Mouse (Mus musculus) heart, postnatal 0 days (tissue): ENCODE measurements at regions not wholly inside any gene's neighbourhood (a gene's known extent, or its start where the extent isn't known, plus 50 kb on each side); places are given as distances from the start of the nearest gene placed in this dataset.

Experiments used
- ATAC-seq: fragments of 200-750 bp; cut with Nextera tagmentation; 2 replicates; pipeline ENCODE4 v1.8.0; 2017; ENCODE audit warnings: low read depth, moderate number of reproducible peaks, moderate library complexity; ENCODE audit not compliant: insufficient read depth
- DNase-seq: peaks from one replicate; pipeline ENCODE4 v3.0.0-alpha.2; 2016; ENCODE audit warnings: low spot score
- H3K27ac ChIP-seq: fragments of 300-500 bp; sonication (generic); 2 replicates; pipeline ENCODE4 v1.5.1; 2014; ENCODE audit warnings: low read depth, mild to moderate bottlenecking
- H3K27me3 ChIP-seq: fragments of 300-500 bp; sonication (generic); 2 replicates; pipeline ENCODE4 v1.6.1; 2014; ENCODE audit warnings: low read length, mixed read lengths; ENCODE audit not compliant: control insufficient read depth, insufficient read depth
- H3K36me3 ChIP-seq: fragments of 300-500 bp; sonication (generic); replicated peaks from 2 replicates; pipeline ENCODE4 v1.6.1; 2014; ENCODE audit warnings: low read length, mixed read lengths; ENCODE audit not compliant: control insufficient read depth, insufficient read depth
- H3K4me1 ChIP-seq: fragments of 300-500 bp; sonication (generic); 2 replicates; pipeline ENCODE4 v1.6.1; 2014; ENCODE audit warnings: antibody characterized with exemption; ENCODE audit not compliant: control insufficient read depth, insufficient read depth
- H3K4me2 ChIP-seq: fragments of 300-500 bp; sonication (generic); 2 replicates; pipeline ENCODE4 v1.6.1; 2014; ENCODE audit warnings: low read depth, mild to moderate bottlenecking, low read length, moderate library complexity
- H3K4me3 ChIP-seq: fragments of 300-500 bp; sonication (generic); 2 replicates; pipeline ENCODE4 v1.5.1; 2014; ENCODE audit warnings: low read depth, low read length
- H3K9ac ChIP-seq: fragments of 300-500 bp; sonication (generic); replicated peaks from 2 replicates; pipeline ENCODE4 v1.6.1; 2014; ENCODE audit warnings: low read depth, low read length, mixed read lengths
- H3K9me3 ChIP-seq: fragments of 300-500 bp; sonication (generic); replicated peaks from 2 replicates; pipeline ENCODE4 v1.6.1; 2016; ENCODE audit warnings: low read length; ENCODE audit not compliant: control insufficient read depth
- CTCF ChIP-seq: IDR thresholded peaks from 2 replicates; pipeline ENCODE4 v1.5.1; 2016; ENCODE audit warnings: antibody characterized with exemption, control low read depth, low read depth
- EP300 ChIP-seq: IDR thresholded peaks from 2 replicates; pipeline ENCODE4 v1.6.1; 2016; ENCODE audit warnings: antibody characterized with exemption, low read depth
- WGBS: fragments of 180-500 bp; shearing (Covaris S2); extraction: QIAGEN DNeasy Blood & Tissue Kit; methylation state at CpG from one replicate; pipeline ENCODE4 v1.1.7; 2014; 5-methylcytosine and 5-hydroxymethylcytosine counted together

GRCm38 (mm10) chr4:95364376-95365082 lies 192.8 kb upstream of the Fggy start:
- H3K9me3 ChIP-seq = no peaks in the 10 kb centered on the region
- no peak overlapping the region for H3K4me3 ChIP-seq
- TF ChIP-seq CTCF (no peak), EP300 (no peak)
- WGBS = 85% methylated on average over 4 of the region's 4 CpGs
- no peaks in the 10 kb centered on the region for H3K27me3 ChIP-seq
- H3K4me1 ChIP-seq = no peaks in the 10 kb centered on the region
- H3K9ac ChIP-seq = no peak overlapping the region
- H3K27ac ChIP-seq = no peak overlapping the region
- no peak for DNase-seq
- H3K36me3 ChIP-seq = no peaks in the 10 kb centered on the region
- no peak overlapping the region for H3K4me2 ChIP-seq
- no peak for ATAC-seq

GRCm38 (mm10) chr4:95376386-95376785 lies 180.9 kb upstream of the Fggy start:
- DNase-seq (no peak), ATAC-seq (no peak)
- no peak overlapping the region for H3K4me3 ChIP-seq
- no peak overlapping the region for H3K4me2 ChIP-seq
- no peak overlapping the region for H3K9ac ChIP-seq
- no peak overlapping the region for H3K27ac ChIP-seq
- H3K4me1 ChIP-seq = peaks cover 8% of the 10 kb centered on the region; the same call in 1 of the 2 replicates
- H3K9me3 ChIP-seq = no peaks in the 10 kb centered on the region
- 79% methylated on average over 5 of the region's 5 CpGs for WGBS
- no peaks in the 10 kb centered on the region for H3K36me3 ChIP-seq
- TF ChIP-seq CTCF = no peak
- TF ChIP-seq EP300 = no peak
- no peaks in the 10 kb centered on the region for H3K27me3 ChIP-seq

GRCm38 (mm10) chr4:95377222-95378134 lies 179.8 kb upstream of the Fggy start:
- Histone ChIP-seq H3K27ac (no peak overlapping the region), H3K36me3 (no peaks in the 10 kb centered on the region), H3K4me3 (no peak overlapping the region), H3K9ac (no peak overlapping the region), H3K27me3 (no peaks in the 10 kb centered on the region), H3K9me3 (no peaks in the 10 kb centered on the region), H3K4me1 (peaks cover 8% of the 10 kb centered on the region; the same call in 1 of the 2 replicates), H3K4me2 (no peak overlapping the region)
- no peak for TF ChIP-seq EP300
- TF ChIP-seq CTCF = no peak
- no peak for ATAC-seq
- DNase-seq = no peak
- WGBS = 63% methylated on average over 9 of the region's 9 CpGs

- Histone ChIP-seq H3K4me3 (no peak overlapping the region), H3K9ac (no peak overlapping the region), H3K36me3 (no peaks in the 10 kb centered on the region), H3K4me1 (peaks cover 8% of the 10 kb centered on the region; the same call in 1 of the 2 replicates), H3K27ac (no peak overlapping the region), H3K9me3 (no peaks in the 10 kb centered on the region), H3K4me2 (no peak overlapping the region), H3K27me3 (no peaks in the 10 kb centered on the region)
- ATAC-seq = peak; percentile 41; the same call in 1 of the 2 replicates
- WGBS = 42% methylated on average over 3 of the region's 3 CpGs
- peak; percentile 29 for DNase-seq
- no peak for TF ChIP-seq CTCF
These were observed 178.7 kb upstream of the Fggy start for GRCm38 (mm10) chr4:95378645-95379044.

GRCm38 (mm10) chr4:95383216-95383892 lies 174.0 kb upstream of the Fggy start:
- Histone ChIP-seq H3K27ac (no peak overlapping the region), H3K4me1 (peaks cover 21% of the 10 kb centered on the region), H3K9ac (no peak overlapping the region), H3K4me3 (no peak overlapping the region), H3K4me2 (no peak overlapping the region), H3K9me3 (no peaks in the 10 kb centered on the region), H3K27me3 (no peaks in the 10 kb centered on the region), H3K36me3 (no peaks in the 10 kb centered on the region)
- no peak for ATAC-seq
- TF ChIP-seq EP300 (no peak), CTCF (no peak)
- no peak for DNase-seq
- 73% methylated on average over 8 of the region's 8 CpGs for WGBS
